Mouse (Mus musculus): ENCODE measurements at regions not wholly inside any gene's neighbourhood (a gene's known extent, or its start where the extent isn't known, plus 50 kb on each side); places are given as distances from the start of the nearest gene placed in this dataset. TPM values are rescaled to one million over a fixed set of nuclear protein-coding genes. Genes with fewer than 3 reads are reported as not detected.

- no peak overlapping the region for H3K27ac ChIP-seq (ENCODE audit: low read depth)
- H3K4me1 ChIP-seq (ENCODE audit: insufficient read depth): no peaks in the 10 kb centered on the region
- no peaks in the 10 kb centered on the region for H3K27me3 ChIP-seq (ENCODE audit: insufficient read depth, low read length)
- no peak for DNase-seq
- no peaks in the 10 kb centered on the region for H3K9me3 ChIP-seq (ENCODE audit: low read depth, low read length)
- no peak for ATAC-seq (ENCODE audit: insufficient read depth)
- 89% methylated on average over 7 of the region's 7 CpGs for WGBS
- no peaks in the 10 kb centered on the region for H3K36me3 ChIP-seq (ENCODE audit: insufficient read depth)
- no peak overlapping the region for H3K9ac ChIP-seq
- no peak overlapping the region for H3K4me2 ChIP-seq
- TF ChIP-seq CTCF (IDR thresholded peaks at IDR 0.05; ENCODE audit: low read depth): no peak
- no peak overlapping the region for H3K4me3 ChIP-seq (ENCODE audit: low read depth, low read length)
Measured at GRCm38 (mm10) chr9:104387805-104388204, 50.3 kb upstream of the Acpp start.

MicroRNAs in the stretch of these regions (microRNA counts, 519-probe panel; counts per million panel counts)
- 30.5 counts per million for microRNA mmu-miR-2136

Small RNA genes in the stretch of these regions (microRNA-seq; reads per million reads assigned to microRNA genes)
- gene Mir2136 (ENCODE audit: borderline number of aligned reads): not detected
